Mouse (Mus musculus): ENCODE measurements around the gene Srpk2. TPM values are rescaled to one million over a fixed set of nuclear protein-coding genes. Genes with fewer than 3 reads are reported as not detected.

Srpk2 gene
- total and polyA plus RNA-seq, 3 experiments: 8.4 to 37.4 (median 35.1) TPM

GRCm38 (mm10) chr5:23615586-23616269 is 68.7 kb downstream of the Srpk2 start:
- no peaks in the 10 kb centered on the region for H3K27me3 ChIP-seq (ENCODE audit: control insufficient read depth, insufficient read depth, low read length)
- peak overlapping the region; percentile 93 for H3K27ac ChIP-seq
- peaks cover 4% of the 10 kb centered on the region for H3K4me1 ChIP-seq (ENCODE audit: control insufficient read depth, insufficient read depth, low read length)
- H3K4me3 ChIP-seq: peak overlapping the region; percentile 59
- intact Hi-C loops (cut with DNase I): loop anchor here (5.0 kb wide), 3 partner anchors 38 to 98 kb away; no protein-coding TSS in a partner anchor
- no peak for DNase-seq
- peak overlapping the region; percentile 91 for H3K9ac ChIP-seq (ENCODE audit: low read depth, low read length)
- peaks cover 10% of the 10 kb centered on the region for H3K36me3 ChIP-seq (ENCODE audit: control insufficient read depth, insufficient read depth, low read length)
- peaks cover 1% of the 10 kb centered on the region; the same call in 1 of the 2 replicates for H3K79me2 ChIP-seq (replicated peaks; ENCODE audit: control insufficient read depth, insufficient read depth, low read length)
- TF ChIP-seq EP300 (IDR thresholded peaks at IDR 0.05; ENCODE audit: insufficient read depth, low read depth, low read length): no peak
- peak; percentile 15; the same call in 1 of the 2 replicates for TF ChIP-seq CTCF (IDR thresholded peaks at IDR 0.05)
- 4% methylated on average over 5 of the region's 5 CpGs for WGBS

- Histone ChIP-seq H3K79me2 (replicated peaks; ENCODE audit: control insufficient read depth, insufficient read depth, low read length) (peaks cover 1% of the 10 kb centered on the region; the same call in 1 of the 2 replicates), H3K9ac (ENCODE audit: low read depth, low read length) (no peak overlapping the region), H3K4me3 (no peak overlapping the region), H3K36me3 (ENCODE audit: control insufficient read depth, insufficient read depth, low read length) (peaks cover 10% of the 10 kb centered on the region), H3K27ac (no peak overlapping the region), H3K4me1 (ENCODE audit: control insufficient read depth, insufficient read depth, low read length) (peaks cover 5% of the 10 kb centered on the region), H3K27me3 (ENCODE audit: control insufficient read depth, insufficient read depth, low read length) (no peaks in the 10 kb centered on the region)
- DNase-seq: peak in 1 of 2 experiments; percentile 28
- no peak for TF ChIP-seq EP300 (IDR thresholded peaks at IDR 0.05; ENCODE audit: insufficient read depth, low read depth, low read length)
- TF ChIP-seq CTCF (IDR thresholded peaks at IDR 0.05): no peak
- no peak for TF ChIP-seq POLR2A (IDR thresholded peaks at IDR 0.05; ENCODE audit: insufficient read depth, low read depth, low read length)
- 34% methylated on average over 3 of the region's 3 CpGs for WGBS
- intact Hi-C loops (cut with DNase I): no loop called here
These were observed 71.6 kb downstream of the Srpk2 start for GRCm38 (mm10) chr5:23612856-23613255.

DNA sequence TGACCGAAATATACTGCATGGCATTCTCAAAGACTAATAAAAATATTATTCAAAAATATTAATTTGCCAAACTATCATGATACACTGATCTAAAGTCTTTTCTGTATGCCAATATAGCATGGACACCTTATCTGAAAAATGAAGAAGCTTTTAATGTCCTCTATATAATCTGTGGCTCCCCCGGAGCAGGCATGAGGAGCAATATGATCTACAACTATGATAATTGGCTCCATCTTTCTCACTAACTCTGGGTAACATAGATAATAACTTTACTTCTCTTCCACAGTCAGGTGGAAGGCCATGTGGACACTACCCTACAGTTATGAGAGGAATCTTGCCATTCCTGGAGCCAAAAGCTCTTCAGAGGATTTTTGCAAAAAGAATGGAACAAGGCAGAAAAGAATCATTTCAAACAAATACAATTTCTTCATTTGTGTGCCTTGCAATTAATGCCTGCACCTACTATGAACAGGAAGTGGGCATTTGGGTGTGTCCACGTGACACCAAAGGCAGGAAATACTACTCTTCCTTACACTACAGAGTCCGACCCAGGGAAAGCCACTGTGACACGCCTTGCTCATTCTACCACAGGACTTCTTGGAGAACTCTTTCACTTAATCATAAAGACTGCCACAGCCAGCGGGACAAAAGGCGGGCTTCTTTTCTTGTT is 80.2 kb downstream of the Srpk2 start:
- intact Hi-C loops (cut with DNase I): no loop called here
- H3K4me3 ChIP-seq: no peak overlapping the region
- TF ChIP-seq EP300 (IDR thresholded peaks at IDR 0.05; ENCODE audit: insufficient read depth, low read depth, low read length) (no peak), CTCF (IDR thresholded peaks at IDR 0.05) (no peak), POLR2A (IDR thresholded peaks at IDR 0.05; ENCODE audit: insufficient read depth, low read depth, low read length) (no peak)
- 0 out of 2 replicates have a peak, but pooled peaks cover 2% of the 10 kb centered on the region for H3K79me2 ChIP-seq (replicated peaks; ENCODE audit: control insufficient read depth, insufficient read depth, low read length)
- peak in 1 of 2 experiments; percentile 21 for DNase-seq
- H3K27me3 ChIP-seq (ENCODE audit: control insufficient read depth, insufficient read depth, low read length): no peaks in the 10 kb centered on the region
- no peak overlapping the region; the same call in 1 of the 2 replicates for H3K27ac ChIP-seq
- WGBS: 63% methylated on average over 7 of the region's 7 CpGs
- H3K4me1 ChIP-seq (ENCODE audit: control insufficient read depth, insufficient read depth, low read length): peaks cover 4% of the 10 kb centered on the region
- H3K9ac ChIP-seq (ENCODE audit: low read depth, low read length): no peak overlapping the region
- H3K36me3 ChIP-seq (ENCODE audit: control insufficient read depth, insufficient read depth, low read length): peaks cover 5% of the 10 kb centered on the region

DNA sequence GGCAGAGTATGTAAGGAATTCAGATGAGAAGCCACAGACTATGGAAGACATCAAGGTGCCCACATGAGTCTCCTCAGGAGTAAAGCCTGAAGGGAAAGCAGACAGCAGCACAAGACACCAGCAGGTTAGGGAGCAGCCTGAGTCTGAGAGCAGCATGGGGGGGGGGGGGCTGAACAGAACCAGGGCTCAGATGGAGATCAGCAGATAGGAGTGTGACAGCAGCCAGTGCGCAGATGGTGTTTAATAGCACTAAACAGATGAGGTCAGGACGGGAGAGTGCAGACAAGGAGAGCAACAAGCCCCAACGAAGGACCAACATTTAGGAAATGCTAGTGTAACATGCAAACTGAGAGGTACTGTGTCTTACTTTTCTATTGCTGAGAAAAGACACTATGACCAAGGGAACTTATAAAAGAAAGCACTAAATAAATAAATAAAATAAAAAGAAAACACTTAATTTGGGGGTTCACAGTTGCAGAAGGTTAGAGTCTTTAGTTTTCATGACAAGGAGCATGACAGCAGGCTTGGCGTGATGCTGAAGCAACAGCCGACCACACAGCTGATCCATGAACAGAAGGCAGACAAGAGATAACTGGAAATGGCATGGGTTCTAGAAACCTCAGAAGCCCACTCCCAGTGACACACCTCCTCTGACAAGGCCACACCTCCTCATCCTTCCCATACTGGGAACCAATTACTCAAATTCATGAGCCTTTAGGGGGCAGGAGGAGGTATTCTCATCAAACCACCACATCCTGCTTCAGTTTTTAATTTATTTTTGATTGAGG is 84.5 kb downstream of the Srpk2 start:
- Histone ChIP-seq H3K4me3 (no peak overlapping the region), H3K9ac (ENCODE audit: low read depth, low read length) (no peak overlapping the region), H3K27ac (no peak overlapping the region), H3K79me2 (replicated peaks; ENCODE audit: control insufficient read depth, insufficient read depth, low read length) (peaks cover 6% of the 10 kb centered on the region; the same call in 1 of the 2 replicates), H3K27me3 (ENCODE audit: control insufficient read depth, insufficient read depth, low read length) (no peaks in the 10 kb centered on the region), H3K36me3 (ENCODE audit: control insufficient read depth, insufficient read depth, low read length) (peaks cover 12% of the 10 kb centered on the region), H3K4me1 (ENCODE audit: control insufficient read depth, insufficient read depth, low read length) (peaks cover 11% of the 10 kb centered on the region)
- TF ChIP-seq EP300 (IDR thresholded peaks at IDR 0.05; ENCODE audit: insufficient read depth, low read depth, low read length) (no peak), POLR2A (IDR thresholded peaks at IDR 0.05; ENCODE audit: insufficient read depth, low read depth, low read length) (no peak), CTCF (IDR thresholded peaks at IDR 0.05) (no peak)
- 79% methylated on average over 5 of the region's 5 CpGs for WGBS
- no peak for DNase-seq
- intact Hi-C loops (cut with DNase I): no loop called here

DNA sequence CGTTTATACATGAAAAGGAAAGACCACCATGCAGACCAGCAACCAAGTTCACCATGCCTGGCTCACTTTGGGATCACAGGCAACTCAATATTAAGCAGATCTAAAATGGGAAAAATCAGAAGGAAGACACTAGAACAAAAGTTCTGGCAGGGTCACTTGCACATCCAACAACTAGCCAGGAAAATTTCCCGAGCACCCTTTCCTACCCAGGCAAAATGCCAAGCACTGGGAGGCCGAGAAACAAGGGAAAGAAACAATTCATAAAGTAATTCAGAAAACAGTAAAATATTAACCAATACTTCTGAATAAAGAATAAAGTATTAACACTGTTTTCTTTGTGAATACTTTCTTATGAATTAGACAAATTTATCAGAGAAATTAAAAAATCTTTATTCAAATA is 85.2 kb downstream of the Srpk2 start:
- WGBS: 20% methylated on average over 3 of the region's 3 CpGs
- Histone ChIP-seq H3K36me3 (ENCODE audit: control insufficient read depth, insufficient read depth, low read length) (peaks cover 9% of the 10 kb centered on the region), H3K27me3 (ENCODE audit: control insufficient read depth, insufficient read depth, low read length) (no peaks in the 10 kb centered on the region), H3K4me3 (no peak overlapping the region), H3K27ac (peak overlapping the region; percentile 41), H3K4me1 (ENCODE audit: control insufficient read depth, insufficient read depth, low read length) (peaks cover 9% of the 10 kb centered on the region), H3K9ac (ENCODE audit: low read depth, low read length) (no peak overlapping the region), H3K79me2 (replicated peaks; ENCODE audit: control insufficient read depth, insufficient read depth, low read length) (peaks cover 6% of the 10 kb centered on the region; the same call in 1 of the 2 replicates)
- intact Hi-C loops (cut with DNase I): no loop called here
- no peak for DNase-seq
- TF ChIP-seq CTCF (IDR thresholded peaks at IDR 0.05) (no peak), POLR2A (IDR thresholded peaks at IDR 0.05; ENCODE audit: insufficient read depth, low read depth, low read length) (no peak), EP300 (IDR thresholded peaks at IDR 0.05; ENCODE audit: insufficient read depth, low read depth, low read length) (no peak)

Measured in heart, adult 2 months (tissue).